Mouse (Mus musculus): ENCODE data around the gene Olfr1274-ps. TPM values are rescaled to one million over a fixed set of nuclear protein-coding genes. Genes with fewer than 3 reads are reported as not detected.
"Not testable (repeated sequence)": the region's sequence is repeated elsewhere in the genome, so short reads cannot be mapped to it uniquely, and the experiment has no call there.

Gene Olfr1274-ps
- total RNA-seq (2021) = not detected
- long read RNA-seq, experiment 1 = 0 reads
- long read RNA-seq, experiment 2 = 0 reads

DNA sequence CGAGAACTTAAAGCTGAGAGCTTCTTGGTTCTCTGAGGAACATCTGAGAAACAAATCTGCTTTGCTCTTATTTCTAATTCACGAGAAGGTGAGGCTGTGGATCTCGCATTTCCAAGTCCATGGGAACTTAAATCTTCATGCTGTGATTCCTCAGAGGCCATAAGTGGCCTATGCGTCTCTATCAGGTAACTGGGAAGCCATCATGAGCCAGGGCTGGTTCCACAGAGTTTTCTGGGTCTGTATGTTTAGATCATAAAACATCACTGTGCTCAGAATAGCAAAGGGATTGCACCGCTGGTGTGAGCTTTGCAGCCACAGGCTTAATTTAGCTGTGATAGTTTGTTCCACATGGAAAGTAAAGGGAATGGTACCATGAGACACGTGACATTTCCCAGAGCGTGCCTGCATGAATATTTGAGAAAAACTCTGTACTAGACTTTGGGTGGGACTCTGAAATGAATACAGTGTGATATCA lies at the start of gene Olfr1274-ps:
Gene Olfr1274-ps (plus strand): TSS at position 51 of the 475 bp plus-strand sequence.
- not testable (repeated sequence) for DNase-seq (ENCODE audit: low spot score)

DNA sequence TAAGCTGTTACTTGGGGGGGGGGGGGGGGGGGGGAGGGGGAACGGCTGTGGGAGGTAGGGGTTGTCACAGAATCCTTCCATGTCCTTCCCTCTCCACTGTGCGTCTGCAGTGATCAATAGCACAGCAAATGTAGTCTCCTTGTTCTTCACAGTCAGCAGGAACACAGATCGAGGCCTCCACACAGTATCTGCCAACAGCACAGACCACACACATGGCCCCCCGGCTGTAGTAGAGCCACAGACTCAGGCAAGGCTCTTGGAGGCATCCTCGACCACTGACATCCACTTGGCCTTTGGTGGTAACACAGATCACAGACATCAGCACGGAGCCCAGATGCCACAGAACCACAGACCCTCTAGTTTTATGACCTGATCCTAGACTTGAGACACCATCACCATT lies 47.4 kb upstream of the Olfr1274-ps start:
- not testable (repeated sequence) for DNase-seq (ENCODE audit: low spot score)

DNA sequence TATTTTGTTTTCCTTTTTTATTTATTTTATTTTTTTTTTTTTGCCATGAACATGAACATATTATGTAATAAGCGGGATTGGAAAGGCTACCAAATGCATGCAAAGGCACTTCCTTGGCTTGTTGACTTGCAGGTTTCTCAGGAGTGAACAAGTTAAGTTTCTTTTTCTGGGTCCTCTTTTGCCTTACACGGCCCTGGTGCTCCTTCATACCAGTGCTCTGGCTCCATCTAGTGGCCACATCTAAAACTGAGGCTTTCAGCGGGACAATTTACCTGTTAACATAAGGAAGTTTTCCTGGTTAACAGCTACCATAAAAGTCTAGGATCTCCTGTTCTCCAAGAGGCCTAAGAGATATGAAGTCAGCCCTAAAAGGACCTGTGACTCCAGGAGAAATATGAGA lies 46.9 kb upstream of the Olfr1274-ps start:
- DNase-seq (ENCODE audit: low spot score) = not testable (repeated sequence)

DNA sequence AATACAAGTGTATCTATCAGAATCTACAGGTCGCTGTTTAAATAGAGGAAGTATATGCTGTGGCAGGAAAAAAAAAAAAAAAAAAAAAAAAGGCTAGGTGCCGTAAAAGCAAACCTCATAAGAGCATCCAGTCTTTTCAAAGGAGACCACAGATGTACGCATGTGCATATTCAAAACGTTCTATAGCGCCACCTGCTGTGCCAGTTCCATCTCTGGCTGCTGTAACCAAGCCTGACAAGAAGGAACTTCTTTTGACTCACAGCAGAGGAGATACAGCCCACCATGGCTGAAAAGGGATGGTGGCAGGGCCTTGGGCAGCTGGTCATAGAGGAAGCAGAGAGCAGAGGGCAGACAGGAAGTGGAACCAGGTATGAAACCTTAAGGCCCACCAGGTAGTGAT lies 39.3 kb upstream of the Olfr1274-ps start:
- not testable (repeated sequence) for DNase-seq (ENCODE audit: low spot score)

DNA sequence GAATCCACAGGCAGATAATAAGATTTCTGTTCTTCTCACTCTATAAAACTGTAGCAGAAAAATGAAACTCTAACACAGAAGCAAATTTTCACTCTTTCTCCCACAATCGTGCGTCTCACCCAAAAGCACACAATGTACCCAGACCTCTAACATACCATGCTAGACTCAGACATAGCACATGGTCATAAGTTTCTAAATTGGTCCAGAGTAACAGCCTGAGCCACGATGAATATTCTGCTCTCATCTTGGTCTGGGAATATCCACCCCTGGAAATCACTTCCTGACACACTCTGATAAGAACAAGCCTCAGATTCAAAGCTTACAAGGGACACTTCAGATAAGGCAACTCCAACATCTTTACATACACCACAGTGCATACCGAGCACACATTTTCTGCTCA lies 38.3 kb upstream of the Olfr1274-ps start:
- DNase-seq (ENCODE audit: low spot score) = not testable (repeated sequence)

DNA sequence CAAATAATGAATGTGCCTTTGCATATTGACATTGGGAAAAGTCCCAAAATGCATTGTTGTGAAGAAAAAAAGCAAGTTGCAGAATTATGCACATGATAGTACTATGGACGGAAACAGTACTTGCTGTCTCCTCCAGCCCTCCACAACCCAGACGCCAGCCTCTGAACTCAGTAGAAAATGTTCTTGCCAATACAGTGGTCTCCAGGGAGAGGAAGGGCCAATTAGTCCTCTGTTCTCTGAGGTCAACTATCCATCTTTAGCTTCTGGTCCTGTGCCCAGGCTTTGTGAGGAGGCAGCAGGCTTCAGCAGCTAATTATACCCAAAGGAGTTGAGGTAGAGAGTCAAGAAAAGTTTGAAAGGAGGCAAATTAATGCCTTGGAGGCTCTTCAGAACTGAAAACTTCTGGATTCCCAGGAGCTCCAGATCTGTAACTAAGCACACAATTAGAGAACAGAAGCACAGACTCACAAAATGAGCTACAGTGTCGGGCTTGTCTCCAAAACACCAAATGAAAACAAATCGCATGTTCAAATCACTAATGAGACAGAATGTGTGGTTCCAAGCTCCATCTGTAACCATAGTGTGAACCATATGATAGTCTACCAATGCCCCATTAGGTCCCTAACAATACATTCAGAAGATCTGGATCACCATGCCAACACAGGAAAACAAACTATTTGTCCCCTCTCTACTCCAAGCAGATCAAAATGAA lies 15.8 kb downstream of the Olfr1274-ps start:
- DNase-seq (ENCODE audit: low spot score) = peak; percentile 27

DNA sequence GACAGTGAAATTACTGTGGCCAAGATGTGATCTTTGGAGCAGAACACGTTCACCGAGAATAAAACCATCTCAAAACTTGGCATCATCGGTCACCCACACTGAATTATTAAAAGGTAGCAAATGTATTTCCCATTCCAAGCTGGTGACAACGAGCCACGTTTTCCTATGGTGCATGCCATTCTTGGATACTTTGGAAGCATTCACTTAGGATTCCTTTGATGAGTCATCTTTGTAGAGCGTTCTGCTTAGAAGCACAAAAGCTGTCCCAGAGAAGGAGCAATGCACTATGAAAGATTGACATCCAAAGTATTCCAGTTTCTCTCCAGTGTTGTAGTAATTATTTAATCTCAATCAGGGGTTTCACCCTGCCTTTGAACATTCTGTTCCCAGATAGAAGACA lies 23.8 kb downstream of the Olfr1274-ps start:
- not testable (repeated sequence) for DNase-seq (ENCODE audit: low spot score)

DNA sequence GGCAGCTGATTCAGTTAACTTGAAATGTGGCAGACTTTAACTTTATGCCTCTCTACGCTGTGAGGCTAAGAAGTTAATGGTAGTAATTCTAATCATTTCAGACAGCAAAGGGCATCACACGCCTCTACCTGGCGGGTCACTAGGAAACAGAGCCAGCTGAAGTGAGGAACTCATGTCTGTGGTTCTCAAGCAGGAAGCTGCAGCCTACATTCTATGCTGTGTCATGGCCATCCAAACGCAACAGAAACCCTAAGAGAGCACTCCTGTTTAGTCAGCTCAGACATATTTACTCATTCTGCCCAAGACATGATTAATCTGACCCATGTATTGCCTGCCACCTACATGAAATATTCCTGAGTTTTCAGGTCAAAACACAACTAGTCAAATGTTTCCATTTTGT lies 26.5 kb downstream of the Olfr1274-ps start:
- not testable (repeated sequence) for DNase-seq (ENCODE audit: low spot score)

DNA sequence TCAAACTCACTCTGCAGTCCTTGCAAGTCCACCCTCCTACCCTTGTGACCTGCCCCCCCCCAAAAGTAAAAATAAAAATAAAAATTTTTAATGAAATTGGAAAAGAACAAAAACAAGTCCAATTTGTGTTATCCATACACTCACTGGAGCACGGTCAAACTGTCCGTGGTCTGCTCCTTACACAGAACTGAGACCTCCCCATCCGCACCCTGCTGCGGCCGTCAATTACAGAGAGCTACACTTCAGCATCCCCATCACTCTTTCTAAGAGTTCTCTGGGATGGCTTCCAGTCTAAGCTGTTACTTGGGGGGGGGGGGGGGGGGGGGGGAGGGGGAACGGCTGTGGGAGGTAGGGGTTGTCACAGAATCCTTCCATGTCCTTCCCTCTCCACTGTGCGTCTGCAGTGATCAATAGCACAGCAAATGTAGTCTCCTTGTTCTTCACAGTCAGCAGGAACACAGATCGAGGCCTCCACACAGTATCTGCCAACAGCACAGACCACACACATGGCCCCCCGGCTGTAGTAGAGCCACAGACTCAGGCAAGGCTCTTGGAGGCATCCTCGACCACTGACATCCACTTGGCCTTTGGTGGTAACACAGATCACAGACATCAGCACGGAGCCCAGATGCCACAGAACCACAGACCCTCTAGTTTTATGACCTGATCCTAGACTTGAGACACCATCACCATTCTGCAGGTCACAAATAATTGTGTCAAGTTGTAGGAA lies 30.7 kb downstream of the Olfr1274-ps start:
- DNase-seq (ENCODE audit: low spot score) = not testable (repeated sequence)

DNA sequence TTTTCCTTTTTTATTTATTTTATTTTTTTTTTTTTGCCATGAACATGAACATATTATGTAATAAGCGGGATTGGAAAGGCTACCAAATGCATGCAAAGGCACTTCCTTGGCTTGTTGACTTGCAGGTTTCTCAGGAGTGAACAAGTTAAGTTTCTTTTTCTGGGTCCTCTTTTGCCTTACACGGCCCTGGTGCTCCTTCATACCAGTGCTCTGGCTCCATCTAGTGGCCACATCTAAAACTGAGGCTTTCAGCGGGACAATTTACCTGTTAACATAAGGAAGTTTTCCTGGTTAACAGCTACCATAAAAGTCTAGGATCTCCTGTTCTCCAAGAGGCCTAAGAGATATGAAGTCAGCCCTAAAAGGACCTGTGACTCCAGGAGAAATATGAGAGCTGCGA lies 31.3 kb downstream of the Olfr1274-ps start:
- DNase-seq (ENCODE audit: low spot score) = not testable (repeated sequence)

DNA sequence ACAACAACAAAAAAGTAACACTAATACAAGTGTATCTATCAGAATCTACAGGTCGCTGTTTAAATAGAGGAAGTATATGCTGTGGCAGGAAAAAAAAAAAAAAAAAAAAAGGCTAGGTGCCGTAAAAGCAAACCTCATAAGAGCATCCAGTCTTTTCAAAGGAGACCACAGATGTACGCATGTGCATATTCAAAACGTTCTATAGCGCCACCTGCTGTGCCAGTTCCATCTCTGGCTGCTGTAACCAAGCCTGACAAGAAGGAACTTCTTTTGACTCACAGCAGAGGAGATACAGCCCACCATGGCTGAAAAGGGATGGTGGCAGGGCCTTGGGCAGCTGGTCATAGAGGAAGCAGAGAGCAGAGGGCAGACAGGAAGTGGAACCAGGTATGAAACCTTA lies 39.0 kb downstream of the Olfr1274-ps start:
- not testable (repeated sequence) for DNase-seq (ENCODE audit: low spot score)

DNA sequence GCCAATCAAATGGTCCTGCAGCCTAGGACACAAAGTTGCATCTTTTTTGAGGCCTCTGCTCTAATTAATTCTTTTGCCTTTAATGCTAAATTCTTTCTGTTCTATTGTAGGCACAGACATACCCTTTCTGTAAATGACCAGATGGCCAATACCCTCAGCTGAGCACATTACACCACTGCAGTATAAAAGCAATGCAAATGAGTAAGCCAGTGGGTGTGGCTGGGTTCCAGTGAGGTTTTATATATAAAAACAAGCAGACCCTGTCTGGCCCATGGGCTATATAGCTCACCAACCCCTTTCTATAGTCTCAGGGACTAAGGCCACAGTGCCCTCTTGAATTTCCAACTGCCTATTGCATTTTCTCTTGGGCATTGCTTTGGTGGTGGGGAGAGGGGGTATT lies 41.7 kb downstream of the Olfr1274-ps start:
- not testable (repeated sequence) for DNase-seq (ENCODE audit: low spot score)

DNA sequence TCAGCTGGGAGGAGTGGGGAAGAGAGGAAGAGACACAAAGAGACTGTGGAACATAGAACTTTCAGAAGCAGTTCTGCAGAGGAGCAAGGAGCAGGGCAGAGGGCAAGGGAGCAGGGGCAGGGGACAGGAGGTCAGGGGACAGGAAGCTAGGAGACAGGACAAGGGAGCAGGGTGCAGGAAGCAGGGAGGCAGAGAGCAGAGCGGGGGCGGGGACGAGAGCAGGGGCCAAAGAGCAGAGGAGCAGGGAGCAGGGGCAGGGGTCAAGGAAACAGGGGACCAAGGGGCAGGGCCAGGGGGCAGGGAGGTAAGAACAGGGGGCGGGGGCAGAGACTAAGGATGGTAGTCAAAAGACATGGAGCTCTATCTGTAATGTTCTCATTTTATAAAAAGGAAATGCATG lies 43.3 kb downstream of the Olfr1274-ps start:
- DNase-seq (ENCODE audit: low spot score) = not testable (repeated sequence)

DNA sequence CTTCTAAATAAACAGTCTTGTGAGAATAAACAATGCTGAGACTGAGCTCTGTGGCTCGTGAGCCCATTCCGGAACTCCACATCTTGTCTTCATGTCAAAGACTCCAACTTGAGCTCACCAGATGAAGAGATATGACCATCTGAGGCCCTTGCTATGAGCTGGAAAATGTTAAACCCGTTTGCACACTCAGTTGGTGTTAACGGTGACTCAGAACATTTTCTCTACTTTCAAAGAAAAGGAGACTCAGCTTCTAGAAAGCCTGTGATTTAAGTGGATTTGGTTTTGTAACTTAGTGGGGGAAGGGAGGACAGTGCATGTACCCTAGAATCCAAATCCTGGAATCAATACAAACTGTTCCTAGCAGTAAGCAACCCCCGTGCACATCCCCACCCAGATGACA lies 45.3 kb downstream of the Olfr1274-ps start:
- DNase-seq (ENCODE audit: low spot score) = no peak

DNA sequence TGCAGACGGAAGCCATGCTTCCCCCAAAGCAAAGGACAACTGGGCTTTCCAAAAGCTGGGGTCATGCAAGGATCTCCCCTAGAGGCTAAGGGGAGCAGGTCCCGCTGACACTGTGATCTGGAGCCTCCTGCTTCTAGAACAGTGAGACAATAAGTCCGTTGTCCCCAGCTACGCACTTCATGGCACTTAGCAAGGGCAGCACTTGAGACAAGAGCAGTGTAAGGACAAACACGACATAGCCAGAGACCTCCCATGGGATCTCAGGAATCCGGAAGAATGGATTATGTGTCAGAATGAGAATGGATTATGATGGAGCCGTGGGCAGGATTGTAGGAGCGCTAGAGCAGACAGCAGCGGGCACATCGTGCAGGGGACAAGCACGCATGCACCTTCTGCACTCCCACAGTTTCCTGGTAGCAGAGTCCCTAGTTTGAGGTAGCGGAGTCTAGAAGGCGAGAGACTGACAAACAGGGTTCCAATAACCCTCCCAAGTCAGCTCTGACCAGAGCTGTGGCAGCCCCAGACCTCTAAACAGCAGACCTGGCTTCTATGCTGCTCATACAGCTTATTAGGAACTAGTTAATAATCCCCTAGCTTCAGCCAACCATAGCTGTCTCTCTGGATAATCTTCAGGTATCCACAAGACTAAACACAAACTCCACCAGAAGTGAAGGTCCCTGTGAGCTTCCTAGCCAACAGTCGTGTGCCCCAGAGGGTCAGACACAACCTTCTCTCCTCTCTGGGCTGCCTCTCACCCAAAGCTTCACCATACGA lies 50.7 kb downstream of the Olfr1274-ps start:
- no peak for DNase-seq (ENCODE audit: low spot score)

DNA sequence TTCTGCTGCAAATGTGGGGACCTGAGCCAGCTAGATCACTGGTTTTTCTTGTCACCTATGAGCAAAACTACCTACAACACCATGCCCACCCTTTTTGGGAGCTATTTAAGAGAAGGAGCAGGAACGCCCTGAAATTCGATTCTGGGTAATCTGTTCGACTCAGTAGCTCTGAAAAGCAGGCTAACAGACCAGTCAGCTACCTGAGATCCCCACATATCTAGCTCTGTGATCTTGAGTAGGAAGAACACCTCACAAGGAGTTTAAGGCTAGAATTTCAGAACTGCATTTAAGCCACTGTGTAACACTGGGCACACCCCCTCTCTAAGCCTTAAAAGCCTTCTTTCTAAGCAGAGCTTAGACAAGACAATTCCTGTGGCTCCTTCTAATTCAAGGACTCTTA lies 53.9 kb downstream of the Olfr1274-ps start:
- DNase-seq (ENCODE audit: low spot score) = no peak

Other genes with a start within 250 kb of the Olfr1274-ps start
- not detected for gene Olfr1270, start 245.6 kb upstream of the Olfr1274-ps start, total RNA-seq (2021)
- gene Olfr1506, start 174.2 kb upstream of the Olfr1274-ps start, total RNA-seq (2021) = not detected
- not detected for gene Olfr142, start 141.1 kb upstream of the Olfr1274-ps start, total RNA-seq (2021)
- gene Olfr1271, start 127.7 kb upstream of the Olfr1274-ps start, total RNA-seq (2021) = not detected
- gene Olfr1272, start 105.8 kb upstream of the Olfr1274-ps start, total RNA-seq (2021) = not detected
- not detected for gene Gm13769, start 76.5 kb upstream of the Olfr1274-ps start, total RNA-seq (2021)
- gene Ptprj, start 182.0 kb downstream of the Olfr1274-ps start, total RNA-seq (2021) = 1 to 10 TPM; 2.8 to 3.2 TPM